Mouse (Mus musculus): ENCODE measurements at regions not wholly inside any gene's neighbourhood (a gene's known extent, or its start where the extent isn't known, plus 50 kb on each side); places are given as distances from the start of the nearest gene placed in this dataset.

DNA sequence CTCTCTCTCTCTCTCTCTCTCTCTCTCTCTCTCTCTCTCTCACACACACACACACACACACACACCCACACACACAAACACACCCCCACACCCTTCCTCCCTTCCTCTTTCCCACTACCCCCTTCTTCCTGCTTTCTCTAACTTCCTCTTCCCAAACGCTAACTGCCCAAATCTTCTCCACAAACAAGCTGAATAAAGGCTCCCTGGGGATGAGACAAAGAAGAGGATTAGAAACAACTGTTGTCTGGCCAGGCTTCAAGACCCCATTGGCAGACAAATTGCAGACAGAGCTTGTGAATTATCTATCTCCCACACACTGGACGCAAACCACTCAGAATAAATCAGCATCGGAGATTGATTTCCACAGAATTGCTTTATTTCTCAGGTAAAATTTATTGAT, 603.4 kb upstream of the Tle4 start:
- no peaks in the 10 kb centered on the region for H3K36me3 ChIP-seq
- no peak overlapping the region for H3K27ac ChIP-seq
- H3K4me2 ChIP-seq = no peak overlapping the region
- no peak overlapping the region for H3K4me3 ChIP-seq (replicated peaks)
- H3K4me1 ChIP-seq (replicated peaks) = no peaks in the 10 kb centered on the region
- no peaks in the 10 kb centered on the region for H3K27me3 ChIP-seq
- WGBS = 52% methylated on average over 3 of the region's 3 CpGs
- no peaks in the 10 kb centered on the region for H3K9me3 ChIP-seq
- no peak for ATAC-seq (ENCODE audit: insufficient number of reproducible peaks, insufficient read depth, low FRiP score, low TSS enrichment, low read depth)
- no peak overlapping the region for H3K9ac ChIP-seq (replicated peaks)

DNA sequence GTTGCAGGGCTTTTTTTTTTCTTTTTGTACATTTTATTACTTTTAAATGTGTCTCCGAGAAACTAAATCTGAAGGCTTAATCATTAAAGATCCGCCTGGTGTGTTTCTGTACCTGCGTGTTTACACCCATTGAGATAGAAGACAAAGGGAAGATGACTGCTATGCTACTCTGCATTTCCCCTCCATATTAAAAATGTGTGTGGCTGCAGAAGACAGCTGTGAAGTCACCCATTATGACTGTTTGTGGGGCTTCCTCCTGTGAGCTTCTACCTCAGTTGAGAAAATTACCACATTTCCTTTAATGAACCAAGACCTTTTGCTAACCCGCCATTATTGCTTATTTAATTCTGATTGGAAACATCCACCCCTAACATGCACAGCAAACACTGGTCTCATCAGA, 602.9 kb upstream of the Tle4 start:
- H3K27ac ChIP-seq = no peak overlapping the region
- no peaks in the 10 kb centered on the region for H3K36me3 ChIP-seq
- H3K4me3 ChIP-seq (replicated peaks) = no peak overlapping the region
- no peaks in the 10 kb centered on the region for H3K9me3 ChIP-seq
- no peak overlapping the region for H3K4me2 ChIP-seq
- ATAC-seq (ENCODE audit: insufficient number of reproducible peaks, insufficient read depth, low FRiP score, low TSS enrichment, low read depth) = no peak
- 67% methylated on average over 4 of the region's 4 CpGs for WGBS
- no peaks in the 10 kb centered on the region for H3K27me3 ChIP-seq
- H3K9ac ChIP-seq (replicated peaks) = no peak overlapping the region
- H3K4me1 ChIP-seq (replicated peaks) = no peaks in the 10 kb centered on the region

DNA sequence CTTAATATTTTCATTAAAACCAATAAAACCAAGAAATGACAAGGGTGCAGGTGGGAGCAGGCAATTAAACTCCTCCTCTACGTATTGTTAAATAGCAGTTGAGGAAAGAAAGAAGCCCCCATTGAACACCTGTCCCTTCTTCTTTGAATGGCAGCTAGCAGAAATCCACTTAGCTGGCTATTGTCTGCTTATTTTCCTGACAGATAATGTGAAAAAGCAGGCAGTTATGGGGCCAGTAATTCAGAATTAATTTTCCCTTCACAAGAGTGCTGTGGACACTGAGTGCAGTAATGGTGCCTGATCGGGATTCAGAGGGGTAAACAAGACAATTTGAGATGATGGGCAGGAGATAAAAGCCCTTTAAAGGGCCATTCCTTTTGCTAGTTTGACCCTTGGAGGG, 602.5 kb upstream of the Tle4 start:
- Histone ChIP-seq H3K4me3 (replicated peaks) (no peak overlapping the region), H3K4me1 (replicated peaks) (no peaks in the 10 kb centered on the region), H3K27ac (no peak overlapping the region), H3K27me3 (no peaks in the 10 kb centered on the region), H3K4me2 (no peak overlapping the region), H3K9ac (replicated peaks) (no peak overlapping the region), H3K9me3 (no peaks in the 10 kb centered on the region), H3K36me3 (no peaks in the 10 kb centered on the region)
- 38% methylated on average over 2 of the region's 2 CpGs for WGBS
- ATAC-seq (ENCODE audit: insufficient number of reproducible peaks, insufficient read depth, low FRiP score, low TSS enrichment, low read depth) = no peak

DNA sequence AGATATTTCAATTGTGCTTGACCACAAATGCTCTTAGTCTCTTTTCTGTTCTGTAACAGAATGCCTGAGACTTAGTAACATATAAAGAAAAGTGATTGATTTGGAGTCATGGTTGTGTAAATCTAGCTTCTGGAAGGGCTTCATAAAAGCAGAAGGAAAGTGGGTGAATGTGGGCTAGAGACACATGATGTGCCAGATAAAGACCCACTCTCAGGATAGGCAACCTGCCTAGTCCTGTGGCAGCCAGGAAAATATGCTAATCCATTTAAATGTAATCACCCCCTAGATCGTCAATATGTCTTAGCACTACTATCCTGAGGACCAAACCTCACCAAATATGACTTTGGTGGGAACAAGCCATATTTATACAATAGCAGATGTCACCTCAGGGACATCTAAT, 601.8 kb upstream of the Tle4 start:
- Histone ChIP-seq H3K9ac (replicated peaks) (no peak overlapping the region), H3K36me3 (no peaks in the 10 kb centered on the region)
- WGBS = 79% methylated on average over 1 of the region's 1 CpGs

DNA sequence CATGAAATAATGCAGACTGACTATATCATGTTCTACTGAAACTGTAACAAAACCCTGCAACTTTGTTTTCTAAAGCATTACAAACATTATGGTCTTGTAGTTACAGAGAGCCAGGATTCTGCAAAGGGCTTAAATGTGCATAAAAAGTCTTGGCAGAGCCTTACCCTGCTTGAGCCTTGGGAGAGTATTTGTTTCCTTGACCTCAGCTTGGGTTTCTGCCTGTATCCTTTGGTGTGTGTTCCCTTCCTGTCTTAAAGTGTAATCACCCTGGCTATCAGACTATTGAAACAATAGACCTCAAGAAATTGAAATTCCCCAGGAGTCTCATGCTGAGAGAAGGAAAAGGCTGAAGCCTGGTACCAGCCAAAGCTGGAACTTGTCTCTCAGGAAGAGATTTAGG, 577.4 kb upstream of the Tle4 start:
- Histone ChIP-seq H3K9me3 (0 out of 2 replicates have a peak, but pooled peaks cover 2% of the 10 kb centered on the region), H3K4me1 (replicated peaks) (no peaks in the 10 kb centered on the region), H3K4me2 (no peak overlapping the region), H3K27ac (no peak overlapping the region), H3K9ac (replicated peaks) (no peak overlapping the region), H3K27me3 (no peaks in the 10 kb centered on the region), H3K36me3 (no peaks in the 10 kb centered on the region), H3K4me3 (replicated peaks) (no peak overlapping the region)
- no peak for ATAC-seq (ENCODE audit: insufficient number of reproducible peaks, insufficient read depth, low FRiP score, low TSS enrichment, low read depth)

More for the DNA sequence above, 601.8 kb upstream of the Tle4 start:
- Histone ChIP-seq H3K27me3 (no peaks in the 10 kb centered on the region), H3K4me2 (no peak overlapping the region), H3K4me3 (replicated peaks) (no peak overlapping the region), H3K27ac (no peak overlapping the region), H3K9me3 (no peaks in the 10 kb centered on the region), H3K4me1 (replicated peaks) (no peaks in the 10 kb centered on the region)
- ATAC-seq (ENCODE audit: insufficient number of reproducible peaks, insufficient read depth, low FRiP score, low TSS enrichment, low read depth) = no peak

DNA sequence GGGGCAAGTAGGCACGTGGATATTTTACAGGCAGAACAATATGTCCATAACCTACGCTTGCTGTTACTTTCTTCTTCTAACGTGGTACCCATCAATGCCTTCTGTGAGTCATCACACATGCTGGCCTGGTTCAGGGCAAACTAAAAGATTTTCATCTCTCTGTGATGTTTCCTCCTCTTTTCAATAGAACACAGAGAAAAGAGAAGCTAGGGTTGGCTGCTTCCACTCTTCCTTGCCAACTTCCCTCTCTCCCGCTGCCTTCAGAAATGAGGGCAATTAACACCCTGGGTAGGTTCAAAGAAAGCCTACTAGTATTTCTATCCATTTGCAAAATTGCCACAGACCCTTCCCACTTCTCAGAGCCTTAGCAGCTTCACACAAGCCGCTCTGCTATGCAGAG, 575.5 kb upstream of the Tle4 start:
- no peak for ATAC-seq (ENCODE audit: insufficient number of reproducible peaks, insufficient read depth, low FRiP score, low TSS enrichment, low read depth)
- H3K9ac ChIP-seq (replicated peaks) = no peak overlapping the region

DNA sequence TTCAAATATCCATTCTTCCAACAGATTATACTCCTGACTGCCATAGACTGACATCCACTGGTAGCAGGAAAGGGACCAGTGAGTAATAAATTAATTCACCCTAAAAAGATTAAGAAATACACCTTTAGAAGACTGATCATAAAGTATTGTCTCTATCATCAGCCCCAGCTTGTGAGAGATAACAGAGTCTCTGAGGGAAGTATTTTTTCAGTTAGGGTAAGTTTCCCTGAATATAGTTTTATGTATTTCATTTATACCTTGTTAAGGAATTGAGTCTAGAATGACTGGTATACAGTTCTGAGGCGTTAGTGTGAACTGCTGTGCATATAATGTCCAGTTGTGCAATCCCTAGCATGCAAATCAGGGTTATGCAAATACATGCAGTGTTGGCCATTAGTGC, 569.3 kb upstream of the Tle4 start:
- ATAC-seq (ENCODE audit: insufficient number of reproducible peaks, insufficient read depth, low FRiP score, low TSS enrichment, low read depth) = no peak
- Histone ChIP-seq H3K27me3 (no peaks in the 10 kb centered on the region), H3K27ac (no peak overlapping the region), H3K4me3 (replicated peaks) (no peak overlapping the region), H3K9me3 (0 out of 2 replicates have a peak, but pooled peaks cover 2% of the 10 kb centered on the region), H3K4me2 (no peak overlapping the region), H3K36me3 (no peaks in the 10 kb centered on the region), H3K9ac (replicated peaks) (no peak overlapping the region), H3K4me1 (replicated peaks) (no peaks in the 10 kb centered on the region)
- 86% methylated on average over 1 of the region's 1 CpGs for WGBS

More for the DNA sequence above, 575.5 kb upstream of the Tle4 start:
- Histone ChIP-seq H3K27ac (no peak overlapping the region), H3K9me3 (0 out of 2 replicates have a peak, but pooled peaks cover 2% of the 10 kb centered on the region), H3K27me3 (no peaks in the 10 kb centered on the region), H3K4me1 (replicated peaks) (no peaks in the 10 kb centered on the region), H3K4me2 (no peak overlapping the region), H3K4me3 (replicated peaks) (no peak overlapping the region), H3K36me3 (no peaks in the 10 kb centered on the region)
- 26% methylated on average over 5 of the region's 5 CpGs for WGBS

DNA sequence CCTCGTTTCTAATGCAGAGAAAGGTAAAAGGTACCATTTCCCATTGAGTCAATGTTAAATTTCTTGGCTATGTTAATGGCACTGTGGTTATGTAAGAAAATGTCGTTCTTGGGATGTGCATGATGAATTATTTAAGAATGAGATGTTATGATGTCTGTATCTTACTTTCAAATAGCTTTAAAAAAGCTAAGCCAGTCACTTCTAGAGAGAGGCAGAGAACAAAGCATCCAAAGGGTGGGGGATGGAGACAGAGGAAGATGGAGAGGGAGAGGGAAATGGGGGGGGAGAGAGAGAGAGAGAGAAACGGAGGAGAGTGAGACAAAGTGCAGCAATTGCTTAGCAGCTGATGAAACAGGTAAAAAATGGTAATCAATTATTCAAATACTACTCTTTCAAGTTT, 562.8 kb upstream of the Tle4 start:
- WGBS = 61% methylated on average over 3 of the region's 3 CpGs

DNA sequence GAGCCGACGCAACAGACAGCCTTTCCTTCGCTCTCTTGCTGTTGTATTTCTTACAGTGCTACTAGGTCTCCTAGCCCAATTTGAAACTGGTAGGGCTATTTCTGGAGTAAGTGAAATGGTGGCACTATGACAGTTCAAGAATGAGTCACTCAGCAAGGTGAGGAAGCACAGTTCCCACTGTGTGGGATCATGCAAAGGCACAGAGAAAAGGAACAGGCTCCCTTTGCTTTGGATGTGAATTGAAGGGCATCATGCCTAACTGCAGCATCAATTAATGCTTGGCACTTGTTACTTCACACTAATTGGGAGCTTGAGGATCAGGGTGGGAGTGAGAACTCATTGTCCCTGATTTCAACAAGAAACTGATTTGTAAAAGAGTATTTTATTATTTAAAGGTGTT, 560.8 kb upstream of the Tle4 start:
- H3K27me3 ChIP-seq = no peaks in the 10 kb centered on the region
- no peaks in the 10 kb centered on the region for H3K9me3 ChIP-seq
- H3K4me2 ChIP-seq = no peak overlapping the region
- no peaks in the 10 kb centered on the region for H3K36me3 ChIP-seq
- no peaks in the 10 kb centered on the region for H3K4me1 ChIP-seq (replicated peaks)
- no peak overlapping the region for H3K9ac ChIP-seq (replicated peaks)
- ATAC-seq (ENCODE audit: insufficient number of reproducible peaks, insufficient read depth, low FRiP score, low TSS enrichment, low read depth) = no peak
- H3K4me3 ChIP-seq (replicated peaks) = no peak overlapping the region
- WGBS = 95% methylated on average over 3 of the region's 3 CpGs
- H3K27ac ChIP-seq = no peak overlapping the region

More for the DNA sequence above, 562.8 kb upstream of the Tle4 start:
- Histone ChIP-seq H3K27me3 (no peaks in the 10 kb centered on the region), H3K36me3 (no peaks in the 10 kb centered on the region), H3K27ac (no peak overlapping the region), H3K9ac (replicated peaks) (no peak overlapping the region), H3K4me1 (replicated peaks) (no peaks in the 10 kb centered on the region), H3K4me3 (replicated peaks) (no peak overlapping the region), H3K9me3 (no peaks in the 10 kb centered on the region), H3K4me2 (no peak overlapping the region)
- ATAC-seq (ENCODE audit: insufficient number of reproducible peaks, insufficient read depth, low FRiP score, low TSS enrichment, low read depth) = no peak

DNA sequence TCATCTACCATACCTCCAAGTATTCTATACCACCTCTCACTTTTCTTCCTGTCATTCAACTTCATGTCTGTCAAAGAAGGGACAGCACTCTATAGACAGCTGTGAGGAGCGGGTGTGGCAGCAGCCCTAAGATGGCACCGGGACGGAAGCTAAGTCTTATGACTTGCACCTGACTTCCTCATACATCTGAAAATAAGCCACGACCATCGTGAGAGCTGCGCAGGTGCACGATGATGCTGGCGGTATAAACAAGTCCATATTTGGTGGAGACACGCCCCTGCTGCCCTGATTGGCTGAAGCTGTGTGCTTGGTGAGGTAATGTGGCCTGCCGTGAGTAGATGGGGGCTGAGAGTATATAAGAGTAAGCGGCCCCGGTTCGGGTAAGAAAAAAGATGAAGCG, 560.3 kb upstream of the Tle4 start:
- no peaks in the 10 kb centered on the region for H3K27me3 ChIP-seq
- no peaks in the 10 kb centered on the region for H3K36me3 ChIP-seq
- H3K9me3 ChIP-seq = no peaks in the 10 kb centered on the region
- WGBS = 82% methylated on average over 14 of the region's 14 CpGs
- no peak overlapping the region for H3K4me3 ChIP-seq (replicated peaks)
- H3K27ac ChIP-seq = no peak overlapping the region
- H3K4me2 ChIP-seq = no peak overlapping the region
- H3K9ac ChIP-seq (replicated peaks) = no peak overlapping the region
- no peak for ATAC-seq (ENCODE audit: insufficient number of reproducible peaks, insufficient read depth, low FRiP score, low TSS enrichment, low read depth)
- H3K4me1 ChIP-seq (replicated peaks) = no peaks in the 10 kb centered on the region

DNA sequence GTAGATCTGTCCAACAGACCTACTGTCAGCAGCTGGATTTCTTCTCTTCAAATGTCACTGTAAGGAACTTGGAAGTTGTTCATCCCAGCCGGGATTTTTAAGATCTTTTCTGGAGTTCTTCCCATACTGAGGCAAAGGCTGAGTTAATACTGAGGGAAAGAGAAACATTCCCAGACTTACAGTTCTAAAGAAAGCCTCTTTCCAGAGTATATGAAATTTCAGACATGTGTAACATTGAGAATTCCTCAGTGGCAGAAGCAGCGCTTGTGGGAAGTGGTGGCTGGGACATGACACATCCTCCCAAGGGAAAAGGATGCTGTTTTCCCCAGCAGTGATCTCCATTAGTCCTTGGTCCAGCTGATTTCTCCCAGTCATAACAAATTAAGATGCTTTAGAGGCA, 556.8 kb upstream of the Tle4 start:
- 78% methylated on average over 2 of the region's 2 CpGs for WGBS

DNA sequence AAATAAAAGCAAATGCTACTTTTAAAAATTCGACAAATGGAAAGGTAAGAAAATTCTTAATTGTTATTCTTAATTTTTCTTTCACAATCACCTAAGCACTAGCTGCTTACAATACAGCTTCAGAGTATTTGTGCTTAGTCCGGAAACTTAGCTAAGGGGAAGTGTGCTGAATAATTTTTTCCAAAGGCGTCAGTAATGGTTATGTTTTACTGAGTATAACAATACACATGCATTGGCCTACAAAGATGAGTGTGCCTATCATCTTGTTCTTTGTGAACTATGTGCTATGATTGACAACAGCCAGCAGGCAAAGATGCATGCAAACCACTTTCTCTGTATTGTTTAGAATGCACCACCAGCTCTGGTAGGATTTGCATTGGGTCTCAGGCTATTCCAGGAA, 548.5 kb upstream of the Tle4 start:
- no peak overlapping the region for H3K27ac ChIP-seq
- no peaks in the 10 kb centered on the region for H3K4me1 ChIP-seq (replicated peaks)
- ATAC-seq (ENCODE audit: insufficient number of reproducible peaks, insufficient read depth, low FRiP score, low TSS enrichment, low read depth) = no peak
- no peak overlapping the region for H3K9ac ChIP-seq (replicated peaks)
- no peak overlapping the region for H3K4me2 ChIP-seq
- no peaks in the 10 kb centered on the region for H3K27me3 ChIP-seq
- no peak overlapping the region for H3K4me3 ChIP-seq (replicated peaks)
- WGBS = 85% methylated on average over 3 of the region's 3 CpGs
- no peaks in the 10 kb centered on the region for H3K9me3 ChIP-seq
- no peaks in the 10 kb centered on the region for H3K36me3 ChIP-seq

More for the DNA sequence above, 556.8 kb upstream of the Tle4 start:
- no peak for ATAC-seq (ENCODE audit: insufficient number of reproducible peaks, insufficient read depth, low FRiP score, low TSS enrichment, low read depth)
- H3K4me2 ChIP-seq = no peak overlapping the region
- H3K27me3 ChIP-seq = no peaks in the 10 kb centered on the region
- H3K4me1 ChIP-seq (replicated peaks) = no peaks in the 10 kb centered on the region
- H3K27ac ChIP-seq = no peak overlapping the region
- no peaks in the 10 kb centered on the region for H3K9me3 ChIP-seq
- H3K36me3 ChIP-seq = no peaks in the 10 kb centered on the region
- H3K9ac ChIP-seq (replicated peaks) = no peak overlapping the region
- no peak overlapping the region for H3K4me3 ChIP-seq (replicated peaks)

Data from limb, embryonic 12.5 days (tissue).